Mouse (Mus musculus) neural tube, embryonic 10.5 days (tissue): Measurements from ENCODE around the gene E330017A01Rik.

Experiments
- DNase-seq: peaks from one replicate; pipeline ENCODE4 v3.0.0-alpha.2; 2017; ENCODE audit warnings: low spot score; ENCODE audit errors: extremely low spot score

Gene E330017A01Rik

GRCm38 (mm10) chr16:58663021-58663420 lies 24.5 kb upstream of the E330017A01Rik start:
- no peak for DNase-seq

- DNase-seq: no peak
These were observed 23.8 kb upstream of the E330017A01Rik start for GRCm38 (mm10) chr16:58662287-58662791.

- no peak for DNase-seq
These were observed 23.3 kb upstream of the E330017A01Rik start for GRCm38 (mm10) chr16:58661826-58662225.

- DNase-seq: no peak
These were observed 20.1 kb upstream of the E330017A01Rik start for GRCm38 (mm10) chr16:58658668-58659067.

- DNase-seq: no peak
These were observed 18.0 kb upstream of the E330017A01Rik start for GRCm38 (mm10) chr16:58656526-58656925.

GRCm38 (mm10) chr16:58655751-58656150 lies 17.2 kb upstream of the E330017A01Rik start:
- DNase-seq: no peak

GRCm38 (mm10) chr16:58649979-58650378 lies 11.4 kb upstream of the E330017A01Rik start:
- DNase-seq: no peak

- no peak for DNase-seq
These were observed 523 bp downstream of the E330017A01Rik start for GRCm38 (mm10) chr16:58638016-58638415.

- DNase-seq: no peak
These were observed 1.1 kb downstream of the E330017A01Rik start for GRCm38 (mm10) chr16:58637448-58637847.

GRCm38 (mm10) chr16:58635866-58636265 lies 2.7 kb downstream of the E330017A01Rik start:
- no peak for DNase-seq

- DNase-seq: no peak
These were observed 8.8 kb downstream of the E330017A01Rik start for GRCm38 (mm10) chr16:58629736-58630135.

- no peak for DNase-seq
These were observed 9.6 kb downstream of the E330017A01Rik start for GRCm38 (mm10) chr16:58628968-58629367.

GRCm38 (mm10) chr16:58628336-58628680 lies 10.2 kb downstream of the E330017A01Rik start:
- no peak for DNase-seq

- no peak for DNase-seq
These were observed 10.8 kb downstream of the E330017A01Rik start for GRCm38 (mm10) chr16:58627597-58628335.

- peak; percentile 18 for DNase-seq
These were observed 14.6 kb downstream of the E330017A01Rik start for GRCm38 (mm10) chr16:58623944-58624343.

GRCm38 (mm10) chr16:58623114-58623513 lies 15.4 kb downstream of the E330017A01Rik start:
- no peak for DNase-seq

- no peak for DNase-seq
These were observed 16.2 kb downstream of the E330017A01Rik start for GRCm38 (mm10) chr16:58622377-58622776.

- no peak for DNase-seq
These were observed 21.2 kb downstream of the E330017A01Rik start for GRCm38 (mm10) chr16:58617346-58617745.

GRCm38 (mm10) chr16:58616878-58617277 lies 21.7 kb downstream of the E330017A01Rik start, which contains the start of gene Gm813:
Gene Gm813, minus strand, starts transcription at chr16:58616978.
- DNase-seq: no peak

- DNase-seq: no peak
These were observed 25.6 kb downstream of the E330017A01Rik start for GRCm38 (mm10) chr16:58612969-58613368.

- peak; percentile 49 for DNase-seq
These were observed 31.4 kb downstream of the E330017A01Rik start for GRCm38 (mm10) chr16:58607101-58607500.

- DNase-seq: no peak
These were observed 33.9 kb downstream of the E330017A01Rik start for GRCm38 (mm10) chr16:58604680-58605079.

GRCm38 (mm10) chr16:58603831-58604230 lies 34.7 kb downstream of the E330017A01Rik start:
- DNase-seq: no peak
